Mouse (Mus musculus): ENCODE measurements around the gene Ripor1. TPM values are rescaled to one million over a fixed set of nuclear protein-coding genes. Genes with fewer than 3 reads are reported as not detected.
A peak's percentile ranks its signal among the peaks of the same experiment; 100 is the strongest.
"Not testable (repeated sequence)": the region's sequence is repeated elsewhere in the genome, so short reads cannot be mapped to it uniquely, and the experiment has no call there.

Gene Ripor1
- total RNA-seq, 2 experiments from 2014 or later = 81.0 to 91.4 TPM

- no peak for DNase-seq (ENCODE audit: extremely low spot score in 1 of 2, low spot score in 2 of 2)
- intact Hi-C loops (cut with DNase I) = no loop called here
- Histone ChIP-seq H3K4me3 (no peak overlapping the region), H3K27ac (no peak overlapping the region)
- no peak for TF ChIP-seq CTCF (IDR thresholded peaks at IDR 0.05)
These were observed 29.5 kb upstream of the Ripor1 start for GRCm38 (mm10) chr8:105575538-105575937.

DNA sequence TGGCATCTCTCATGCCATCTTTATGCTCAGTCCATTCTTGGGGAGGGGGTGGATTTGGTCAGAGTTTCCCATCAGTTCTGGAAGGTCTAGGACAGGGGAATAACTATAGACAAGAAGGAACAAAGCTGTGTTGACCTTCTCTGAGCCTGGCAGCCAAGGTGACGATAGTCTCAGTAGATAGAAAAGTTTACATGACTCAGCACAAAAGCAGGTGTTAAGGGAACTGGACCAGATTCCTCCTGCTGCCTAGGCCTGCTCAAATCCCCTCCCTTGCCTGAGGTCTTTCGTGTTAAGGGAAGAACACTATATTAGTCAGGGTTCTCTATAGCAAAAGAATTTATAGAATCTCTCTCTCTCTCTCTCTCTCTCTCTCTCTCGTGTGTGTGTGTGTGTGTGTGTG is 25.3 kb upstream of the Ripor1 start:
- DNase-seq (ENCODE audit: extremely low spot score in 1 of 2, low spot score in 2 of 2) = no peak
- no peak for TF ChIP-seq CTCF (IDR thresholded peaks at IDR 0.05)
- intact Hi-C loops (cut with DNase I) = no loop called here
- no peak overlapping the region for H3K27ac ChIP-seq
- H3K4me3 ChIP-seq = no peak overlapping the region

GRCm38 (mm10) chr8:105592431-105592830 is 12.6 kb upstream of the Ripor1 start:
- H3K4me3 ChIP-seq = no peak overlapping the region
- H3K27ac ChIP-seq = no peak overlapping the region
- intact Hi-C loops (cut with DNase I) = no loop called here
- TF ChIP-seq CTCF (IDR thresholded peaks at IDR 0.05) = no peak
- DNase-seq (ENCODE audit: extremely low spot score in 1 of 2, low spot score in 2 of 2) = no peak

DNA sequence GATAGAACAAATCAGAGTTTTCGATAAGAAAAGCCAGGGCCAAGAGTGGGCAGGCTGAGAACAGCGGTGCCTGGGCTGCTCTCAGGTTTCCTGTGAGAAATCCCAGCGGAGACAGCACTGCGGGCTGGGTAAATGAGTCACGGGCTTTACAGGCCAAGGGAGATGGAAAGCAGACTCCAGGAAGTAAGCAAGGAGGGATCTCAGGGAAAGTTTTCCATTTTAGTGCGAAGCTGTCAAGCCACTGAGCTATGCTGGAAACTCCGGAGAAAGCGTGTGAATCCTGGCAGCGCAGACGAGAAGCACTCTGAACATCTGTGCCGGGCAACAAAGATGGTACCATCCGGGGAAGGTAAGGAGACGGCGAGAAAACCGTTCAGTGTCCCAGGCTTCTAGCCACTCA is 11.2 kb upstream of the Ripor1 start:
- Histone ChIP-seq H3K4me3 (no peak overlapping the region), H3K27ac (0 out of 2 replicates have a peak overlapping the region, but pooled peaks have one; percentile 32)
- DNase-seq (ENCODE audit: extremely low spot score in 1 of 2, low spot score in 2 of 2) = peak in 1 of 2 experiments; percentile 27
- intact Hi-C loops (cut with DNase I) = loop anchor here (1.0 kb wide), 1 partner anchor 28 kb away; the partner anchor contains the start of gene Atp6v0d1
- TF ChIP-seq CTCF (IDR thresholded peaks at IDR 0.05) = no peak

GRCm38 (mm10) chr8:105594451-105595242 is 10.4 kb upstream of the Ripor1 start:
- H3K27ac ChIP-seq = no peak overlapping the region
- TF ChIP-seq CTCF (IDR thresholded peaks at IDR 0.05) = no peak
- no peak overlapping the region for H3K4me3 ChIP-seq
- intact Hi-C loops (cut with DNase I) = loop anchor here (1.0 kb wide), 1 partner anchor 28 kb away; the partner anchor contains the start of gene Atp6v0d1
- no peak for DNase-seq (ENCODE audit: extremely low spot score in 1 of 2, low spot score in 2 of 2)

DNA sequence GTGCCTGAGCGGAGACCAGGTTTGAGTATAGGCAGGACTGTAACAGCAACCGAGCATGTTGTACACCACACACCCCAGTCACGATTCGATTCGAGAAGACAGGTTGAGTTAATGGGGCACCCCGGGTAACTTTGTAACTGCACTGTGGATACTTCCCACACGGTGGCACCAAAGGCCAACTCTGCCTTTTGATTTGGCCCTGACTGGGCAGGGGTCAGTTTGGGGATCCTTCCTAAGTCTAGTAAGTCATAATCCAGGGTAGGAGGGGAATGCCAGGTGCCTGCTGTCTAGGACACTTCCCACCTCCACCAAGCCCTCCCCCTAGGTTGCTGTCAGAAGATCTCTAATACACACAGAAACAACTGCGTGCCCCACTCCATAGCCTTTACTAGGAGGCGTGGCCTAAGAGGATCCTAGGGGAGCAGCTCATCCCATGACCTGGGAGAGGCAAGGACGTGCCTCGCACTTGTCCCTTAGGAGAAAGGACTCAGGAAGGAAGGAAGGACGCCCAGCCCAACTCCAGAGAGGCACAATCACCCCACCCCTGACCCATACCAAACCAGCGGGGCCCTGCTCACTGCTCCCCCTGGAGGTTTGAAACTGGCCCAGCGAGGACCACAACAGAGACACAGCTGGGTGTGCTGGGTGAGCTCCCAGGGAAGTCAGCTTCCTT is 8.6 kb upstream of the Ripor1 start:
- DNase-seq (ENCODE audit: extremely low spot score in 1 of 2, low spot score in 2 of 2) = peak; percentile 28 to 45
- intact Hi-C loops (cut with DNase I) = no loop called here
- peak; percentile 65 for TF ChIP-seq CTCF (IDR thresholded peaks at IDR 0.05)

DNA sequence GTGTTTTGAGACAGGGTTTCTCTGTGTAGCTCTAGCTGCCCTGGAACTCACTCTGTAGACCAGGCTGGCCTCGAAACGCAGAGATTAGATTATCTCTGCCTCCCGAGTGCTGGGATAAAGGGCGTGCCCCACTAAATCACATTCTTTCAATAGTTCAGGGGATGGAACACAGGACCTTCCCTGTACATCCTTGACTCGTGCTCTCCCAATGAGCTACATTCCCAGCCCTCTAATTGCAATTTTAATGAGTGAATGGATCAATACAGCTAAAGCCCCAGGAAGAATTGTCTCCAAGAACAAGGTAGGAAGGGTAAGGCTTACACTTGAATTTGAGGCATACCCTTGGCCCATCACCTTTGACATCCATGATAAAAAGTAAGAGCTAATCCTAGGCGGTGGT is 6.3 kb upstream of the Ripor1 start:
- intact Hi-C loops (cut with DNase I) = no loop called here
- Histone ChIP-seq H3K4me3 (no peak overlapping the region), H3K27ac (no peak overlapping the region)
- DNase-seq (ENCODE audit: extremely low spot score in 1 of 2, low spot score in 2 of 2) = no peak
- TF ChIP-seq CTCF (IDR thresholded peaks at IDR 0.05) = no peak

More for the DNA sequence above, 8.6 kb upstream of the Ripor1 start:
- Histone ChIP-seq H3K4me3 (no peak overlapping the region), H3K27ac (0 out of 2 replicates have a peak overlapping the region, but pooled peaks have one; percentile 24)

GRCm38 (mm10) chr8:105601301-105601700 is 3.8 kb upstream of the Ripor1 start:
- Histone ChIP-seq H3K4me3 (no peak overlapping the region), H3K27ac (no peak overlapping the region)
- intact Hi-C loops (cut with DNase I) = no loop called here
- TF ChIP-seq CTCF (IDR thresholded peaks at IDR 0.05) = no peak
- DNase-seq (ENCODE audit: extremely low spot score in 1 of 2, low spot score in 2 of 2) = no peak

- H3K4me3 ChIP-seq; intact Hi-C loops (cut with DNase I); DNase-seq (ENCODE audit: extremely low spot score in 1 of 2, low spot score in 2 of 2); H3K27ac ChIP-seq: not testable (repeated sequence)
These were observed 2.5 kb upstream of the Ripor1 start for GRCm38 (mm10) chr8:105602540-105602939.

- Histone ChIP-seq H3K4me3 (peak overlapping the region; percentile 91), H3K27ac (peak overlapping the region; percentile 93)
- no peak for TF ChIP-seq CTCF (IDR thresholded peaks at IDR 0.05)
- DNase-seq (ENCODE audit: extremely low spot score in 1 of 2, low spot score in 2 of 2) = peak; percentile 50 to 55
- intact Hi-C loops (cut with DNase I) = loop anchor here (2.0 kb wide), 3 partner anchors 17 to 39 kb away; partner anchors contain the start of genes Agrp, Atp6v0d1 and Ctcf
These were observed 585 bp downstream of the Ripor1 start for GRCm38 (mm10) chr8:105605491-105606188.

GRCm38 (mm10) chr8:105606189-105607023 is 1.4 kb downstream of the Ripor1 start:
- peak; percentile 77 to 84 for DNase-seq (ENCODE audit: extremely low spot score in 1 of 2, low spot score in 2 of 2)
- peak overlapping the region; percentile 93 for H3K27ac ChIP-seq
- TF ChIP-seq CTCF (IDR thresholded peaks at IDR 0.05) = no peak
- intact Hi-C loops (cut with DNase I) = loop anchor here (2.0 kb wide), 2 partner anchors 16 to 30 kb away; partner anchors contain the start of genes Agrp and Ctcf
- peak overlapping the region; percentile 91 for H3K4me3 ChIP-seq

All from left cerebral cortex, adult 2 months (tissue).